Mouse (Mus musculus) gastrocnemius, postnatal 14 days (tissue): ENCODE measurements at regions not wholly inside any gene's neighbourhood (a gene's known extent, or its start where the extent isn't known, plus 50 kb on each side); places are given as distances from the start of the nearest gene placed in this dataset.

ENCODE experiments used
- DNase-seq: peaks from one replicate; pipeline ENCODE4 v3.0.0; 2021; ENCODE audit warnings: mixed read lengths
- intact Hi-C: fragments of 180-260 bp; cut with DNase I; formaldehyde crosslinking; loops from one replicate; pipeline ENCODE4 v1.15.1; 2025; ENCODE audit warnings: low total_unique reads

GRCm38 (mm10) chr13:26594313-26594712, 175.7 kb downstream of the Hdgfl1 start:
- intact Hi-C loops: no loop called here
- no peak for DNase-seq

GRCm38 (mm10) chr13:26593750-26594149, 176.2 kb downstream of the Hdgfl1 start:
- no peak for DNase-seq
- intact Hi-C loops: no loop called here

GRCm38 (mm10) chr13:26575890-26576543, 193.9 kb downstream of the Hdgfl1 start:
- intact Hi-C loops: no loop called here
- DNase-seq: no peak

- no peak for DNase-seq
- intact Hi-C loops: no loop called here
Observed at GRCm38 (mm10) chr13:26569422-26569821, 200.5 kb downstream of the Hdgfl1 start.

GRCm38 (mm10) chr13:26564941-26565862, 204.8 kb downstream of the Hdgfl1 start:
- intact Hi-C loops: no loop called here
- DNase-seq: no peak

GRCm38 (mm10) chr13:26558366-26558765, 211.6 kb downstream of the Hdgfl1 start:
- DNase-seq: no peak
- intact Hi-C loops: no loop called here

- intact Hi-C loops: no loop called here
- DNase-seq: no peak
Observed at GRCm38 (mm10) chr13:26554266-26554665, 215.7 kb downstream of the Hdgfl1 start.

GRCm38 (mm10) chr13:26552122-26552521, 217.8 kb downstream of the Hdgfl1 start:
- DNase-seq: no peak
- intact Hi-C loops: no loop called here

- DNase-seq: no peak
- intact Hi-C loops: no loop called here
Observed at GRCm38 (mm10) chr13:26538928-26539327, 231.0 kb downstream of the Hdgfl1 start.

- no peak for DNase-seq
- intact Hi-C loops: no loop called here
Observed at GRCm38 (mm10) chr13:26536575-26536974, 233.4 kb downstream of the Hdgfl1 start.

- DNase-seq: no peak
- intact Hi-C loops: no loop called here
Observed at GRCm38 (mm10) chr13:26532761-26533160, 237.2 kb downstream of the Hdgfl1 start.

- intact Hi-C loops: no loop called here
- no peak for DNase-seq
Observed at GRCm38 (mm10) chr13:26519054-26519453, 250.9 kb downstream of the Hdgfl1 start.

GRCm38 (mm10) chr13:26518425-26518824, 251.5 kb downstream of the Hdgfl1 start:
- no peak for DNase-seq
- intact Hi-C loops: no loop called here

- intact Hi-C loops: no loop called here
- no peak for DNase-seq
Observed at GRCm38 (mm10) chr13:26517646-26518045, 252.3 kb downstream of the Hdgfl1 start.

GRCm38 (mm10) chr13:26510448-26510847, 259.5 kb downstream of the Hdgfl1 start:
- intact Hi-C loops: no loop called here

GRCm38 (mm10) chr13:26509841-26510240, 260.1 kb downstream of the Hdgfl1 start:
- intact Hi-C loops: no loop called here
- no peak for DNase-seq

More at GRCm38 (mm10) chr13:26510448-26510847, 259.5 kb downstream of the Hdgfl1 start:
- no peak for DNase-seq

GRCm38 (mm10) chr13:26503744-26504143, 266.2 kb downstream of the Hdgfl1 start:
- DNase-seq: no peak
- intact Hi-C loops: no loop called here

GRCm38 (mm10) chr13:26497086-26497485, 272.9 kb downstream of the Hdgfl1 start:
- intact Hi-C loops: no loop called here
- DNase-seq: no peak

- intact Hi-C loops: no loop called here
- no peak for DNase-seq
Observed at GRCm38 (mm10) chr13:26495871-26496270, 274.1 kb downstream of the Hdgfl1 start.

GRCm38 (mm10) chr13:26469343-26469742, 300.6 kb downstream of the Hdgfl1 start:
- DNase-seq: no peak
- intact Hi-C loops: no loop called here

- no peak for DNase-seq
- intact Hi-C loops: no loop called here
Observed at GRCm38 (mm10) chr13:26467526-26467925, 302.4 kb downstream of the Hdgfl1 start.
